ENCODE assay signal across 8 mouse cellular contexts in the genomic region with DNA sequence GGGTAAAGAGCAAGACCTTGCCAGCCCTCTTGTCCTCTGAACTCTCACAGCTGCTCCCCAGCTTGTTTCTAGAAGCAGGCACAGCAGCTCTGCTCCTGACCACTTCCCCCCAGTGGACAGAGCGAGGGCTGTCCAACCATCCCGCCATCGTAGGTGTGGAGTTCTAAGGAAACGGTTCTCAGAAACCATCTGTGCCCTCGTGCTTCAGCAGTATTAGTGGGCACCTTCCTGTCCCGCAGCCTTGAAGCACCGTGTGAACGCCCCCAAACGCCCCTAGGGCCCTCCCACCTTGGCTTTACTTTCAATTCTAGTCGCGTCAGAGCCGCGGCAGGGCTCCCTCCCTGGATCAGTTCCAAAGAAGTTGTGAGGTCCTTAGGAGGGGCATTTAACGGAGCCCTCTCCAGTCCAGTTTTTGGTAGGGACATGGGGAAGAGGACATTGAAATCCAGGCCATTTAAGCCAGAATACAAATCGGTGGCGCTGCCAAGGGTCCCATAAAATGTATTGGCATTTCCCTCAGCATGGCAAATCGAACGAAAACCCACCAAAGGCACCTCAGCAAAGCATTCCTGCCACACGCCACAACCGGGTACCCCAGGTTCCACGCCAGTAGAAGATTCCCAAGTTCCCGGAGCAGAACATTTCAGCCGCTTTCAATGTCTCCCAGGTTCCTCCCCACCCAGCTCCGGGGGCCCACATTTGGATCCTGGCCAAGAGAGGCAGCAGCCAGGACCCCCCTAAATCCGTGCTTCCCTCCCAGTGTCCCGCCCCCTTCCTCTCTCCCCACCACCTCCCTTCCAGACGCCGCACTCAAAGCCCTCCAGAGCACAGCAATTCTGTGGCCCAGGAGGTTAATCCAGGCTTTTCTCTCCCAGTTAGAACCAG. TPM values are rescaled to one million over a fixed set of nuclear protein-coding genes. Genes with fewer than 3 reads are reported as not detected.
A peak's percentile ranks its signal among the peaks of the same experiment; 100 is the strongest.
DNase-seq lines count a peak whose midpoint lies in the region; ATAC-seq lines count a peak whose summit lies in the region.

No protein-coding gene starts in this region.

- H3K4me2 ChIP-seq in embryonic facial prominence, embryonic 12.5 days (replicated peaks) = peak overlapping the region; percentile 88
- H3K4me2 ChIP-seq in heart, embryonic 13.5 days = peak overlapping the region; percentile 98
- H3K4me2 ChIP-seq in kidney, embryonic 15.5 days = peak overlapping the region; percentile 87

- H3K9ac ChIP-seq in embryonic facial prominence, embryonic 12.5 days = peak overlapping the region; percentile 87
- peak overlapping the region; percentile 91 for H3K9ac ChIP-seq in heart, embryonic 13.5 days
- H3K9ac ChIP-seq in kidney, embryonic 15.5 days = peak overlapping the region; percentile 79

- no peaks in the 10 kb centered on the region for H3K36me3 ChIP-seq in embryonic facial prominence, embryonic 12.5 days
- H3K36me3 ChIP-seq in heart, embryonic 13.5 days = no peaks in the 10 kb centered on the region
- H3K36me3 ChIP-seq in kidney, embryonic 15.5 days = no peaks in the 10 kb centered on the region

- H3K27me3 ChIP-seq in embryonic facial prominence, embryonic 12.5 days = no peaks in the 10 kb centered on the region
- H3K27me3 ChIP-seq in heart, embryonic 13.5 days (replicated peaks) = no peaks in the 10 kb centered on the region
- no peaks in the 10 kb centered on the region for H3K27me3 ChIP-seq in kidney, embryonic 15.5 days

- ATAC-seq in embryonic facial prominence, embryonic 12.5 days (ENCODE audit: insufficient number of reproducible peaks, insufficient read depth, low FRiP score, low TSS enrichment) = no peak; the same call in 1 of the 2 replicates
- ATAC-seq in heart, embryonic 13.5 days (ENCODE audit: extremely low read depth, insufficient number of reproducible peaks, low FRiP score, low TSS enrichment) = no peak
- ATAC-seq in kidney, embryonic 15.5 days (replicated peaks; ENCODE audit: low FRiP score) = peak; percentile 22

- no peaks in the 10 kb centered on the region for H3K9me3 ChIP-seq in embryonic facial prominence, embryonic 12.5 days
- H3K9me3 ChIP-seq in heart, embryonic 13.5 days = no peaks in the 10 kb centered on the region
- no peaks in the 10 kb centered on the region for H3K9me3 ChIP-seq in kidney, embryonic 15.5 days (replicated peaks)

- DNase-seq in ovary, adult 18-20 months (ENCODE audit: low spot score) = peak; percentile 29
- no peak for DNase-seq in ovary, postnatal 10 days (ENCODE audit: low spot score)
- DNase-seq in lung, postnatal 10 days = peak; percentile 78
- DNase-seq in right cerebral cortex, postnatal 25 days = peak; percentile 23
- DNase-seq in T-cell, adult 2 months (ENCODE audit: low spot score) = no peak

- 0 out of 2 replicates have a peak overlapping the region, but pooled peaks have one; percentile 94 for H3K27ac ChIP-seq in embryonic facial prominence, embryonic 12.5 days
- 0 out of 2 replicates have a peak overlapping the region, but pooled peaks have one; percentile 92 for H3K27ac ChIP-seq in heart, embryonic 13.5 days (replicated peaks)
- peak overlapping the region; percentile 92; the same call in 1 of the 2 replicates for H3K27ac ChIP-seq in kidney, embryonic 15.5 days

- peaks cover 15% of the 10 kb centered on the region; the same call in 1 of the 2 replicates for H3K4me1 ChIP-seq in embryonic facial prominence, embryonic 12.5 days
- H3K4me1 ChIP-seq in heart, embryonic 13.5 days = peaks cover 50% of the 10 kb centered on the region
- peaks cover 36% of the 10 kb centered on the region for H3K4me1 ChIP-seq in kidney, embryonic 15.5 days

- under 1% methylated on average over 28 of the region's 28 CpGs for WGBS in embryonic facial prominence, embryonic 12.5 days
- WGBS in heart, embryonic 13.5 days = under 1% methylated on average over 28 of the region's 28 CpGs
- under 1% methylated on average over 28 of the region's 28 CpGs for WGBS in kidney, embryonic 15.5 days

- H3K4me3 ChIP-seq in embryonic facial prominence, embryonic 12.5 days = peak overlapping the region; percentile 69
- H3K4me3 ChIP-seq in heart, embryonic 13.5 days = peak overlapping the region; percentile 78
- H3K4me3 ChIP-seq in kidney, embryonic 15.5 days (replicated peaks) = peak overlapping the region; percentile 84

RNA-seq across cellular contexts. Expression of a gene that starts 1.5 kb away (rescaled TPM):
- polyA plus RNA-seq in embryonic facial prominence, embryonic 12.5 days (2016; fragmentation: Nextera tagmentation; extraction: Ambion mirVana) = 33.0 and 38.4 TPM in 2 replicates
- 15.3 and 17.0 TPM in 2 replicates for polyA plus RNA-seq in heart, embryonic 13.5 days (2015; fragmentation: Nextera tagmentation; extraction: Ambion mirVana)
- 24.0 and 27.8 TPM in 2 replicates for polyA plus RNA-seq in kidney, embryonic 15.5 days (2015; fragmentation: Nextera tagmentation; extraction: Ambion mirVana)

Comparison
In these comparisons a context has a peak if more than half of its experiments do, and no peak if none do; other contexts are left out.
1. DNase-seq: peak in ovary, adult 18-20 months (single experiment), lung, postnatal 10 days (single experiment) and right cerebral cortex, postnatal 25 days (single experiment); none in ovary, postnatal 10 days (single experiment) and T-cell, adult 2 months (single experiment).
2. Peak in every context shown above with its lines, with median percentiles within 50 percentile points of each other: H3K27ac ChIP-seq, H3K4me2 ChIP-seq, H3K4me3 ChIP-seq and H3K9ac ChIP-seq.